Mouse (Mus musculus) heart, adult 11 months (tissue): Measurements from ENCODE around the gene Tex12.
A peak's percentile ranks its signal among the peaks of the same experiment; 100 is the strongest.

Source experiments
- DNase-seq: peaks from one replicate; pipeline ENCODE4 v3.0.0; 2022

Tex12 gene

GRCm38 (mm10) chr9:50554241-50555093 lies 6.7 kb downstream of the Tex12 start, which contains the start of gene Il18:
Gene Il18 (plus strand): TSS chr9:50554827.
- peak; percentile 95 for DNase-seq

- DNase-seq, result peak; percentile 88
Measured at GRCm38 (mm10) chr9:50553547-50553946, 7.6 kb downstream of the Tex12 start.

DNA sequence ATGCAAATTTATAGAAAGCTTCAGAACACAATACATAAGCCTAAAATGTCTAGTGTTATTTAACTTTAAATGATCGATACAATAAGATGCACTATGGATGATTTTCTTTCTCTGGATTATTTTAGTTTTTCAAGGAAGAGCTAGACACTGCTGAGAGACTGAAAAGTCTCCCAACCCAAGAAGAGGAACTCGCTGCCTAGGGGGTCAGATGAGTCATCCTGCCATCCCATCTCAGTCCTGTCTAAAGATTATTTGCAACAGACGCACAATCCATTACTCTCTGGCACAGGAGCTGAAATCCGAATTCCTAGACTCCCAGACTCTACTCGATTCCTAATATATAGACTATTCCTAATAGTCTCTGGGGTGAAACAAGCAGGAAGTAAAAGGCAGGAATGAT lies 8.9 kb downstream of the Tex12 start:
- DNase-seq, result no peak

- no peak for DNase-seq
Measured at GRCm38 (mm10) chr9:50548936-50549335, 12.2 kb downstream of the Tex12 start.

- peak; percentile 80 for DNase-seq
Measured at GRCm38 (mm10) chr9:50547859-50548478, 13.2 kb downstream of the Tex12 start.

DNA sequence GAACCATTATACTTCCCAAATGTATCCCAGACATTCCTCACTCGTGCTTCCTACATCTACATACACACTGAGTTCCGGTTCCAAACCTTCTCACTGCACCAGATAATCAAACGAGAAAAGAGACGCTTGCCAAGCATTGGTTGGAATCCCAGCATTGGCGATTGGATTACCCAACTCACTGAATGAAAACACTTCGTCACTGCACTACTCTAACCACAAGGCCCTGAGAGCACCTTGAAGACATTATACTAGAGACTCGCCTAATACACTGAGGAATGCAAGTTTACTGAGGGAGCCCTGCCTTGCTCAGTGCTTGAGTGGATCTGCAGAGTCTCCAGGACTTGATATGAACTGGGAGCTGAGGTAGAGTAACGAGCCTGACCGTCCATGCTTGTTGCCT lies 18.7 kb downstream of the Tex12 start:
- peak; percentile 62 for DNase-seq

GRCm38 (mm10) chr9:50540170-50540569 lies 21.0 kb downstream of the Tex12 start:
- no peak for DNase-seq

DNA sequence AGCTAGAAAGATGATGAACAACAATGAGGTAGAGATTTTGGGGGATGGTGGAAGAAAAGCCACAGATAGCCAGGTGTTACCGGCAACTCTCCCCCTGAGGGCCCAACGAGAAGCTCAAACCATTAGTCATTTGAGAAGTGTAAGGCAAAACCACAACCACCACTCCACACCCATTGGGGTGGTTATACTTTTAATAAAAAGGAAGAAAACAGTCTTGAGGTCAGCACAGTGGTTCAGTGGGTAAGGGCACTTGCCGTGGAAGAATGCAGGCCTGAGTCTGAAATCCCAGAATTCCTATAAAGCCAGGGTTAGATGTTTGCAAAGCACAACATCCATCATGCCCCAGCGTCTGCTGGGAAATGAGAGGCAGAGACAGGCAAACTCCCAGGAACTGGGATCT lies 23.8 kb downstream of the Tex12 start:
- peak; percentile 71 for DNase-seq

- DNase-seq, result peak; percentile 25
Measured at GRCm38 (mm10) chr9:50536603-50537135, 24.5 kb downstream of the Tex12 start.

DNA sequence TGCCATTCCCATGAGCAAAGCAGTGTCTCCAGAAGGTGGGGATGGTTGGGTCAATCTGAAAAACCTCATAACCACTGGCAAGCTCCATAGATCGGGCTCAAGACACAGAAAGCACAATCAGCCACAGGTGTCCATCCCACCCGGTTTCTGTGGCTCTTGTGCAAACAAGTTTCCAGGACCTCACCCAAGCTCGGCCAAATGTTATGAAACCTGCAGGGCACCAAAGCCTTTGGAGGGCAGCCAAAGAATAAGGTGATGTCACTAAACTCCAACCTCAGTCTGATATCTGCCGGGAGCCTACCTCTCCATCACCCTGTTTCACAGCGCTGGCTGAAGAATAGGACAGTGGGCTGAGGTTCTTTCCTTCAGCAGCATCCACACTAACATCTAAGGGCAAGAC lies 25.2 kb downstream of the Tex12 start:
- DNase-seq, result peak; percentile 64

DNA sequence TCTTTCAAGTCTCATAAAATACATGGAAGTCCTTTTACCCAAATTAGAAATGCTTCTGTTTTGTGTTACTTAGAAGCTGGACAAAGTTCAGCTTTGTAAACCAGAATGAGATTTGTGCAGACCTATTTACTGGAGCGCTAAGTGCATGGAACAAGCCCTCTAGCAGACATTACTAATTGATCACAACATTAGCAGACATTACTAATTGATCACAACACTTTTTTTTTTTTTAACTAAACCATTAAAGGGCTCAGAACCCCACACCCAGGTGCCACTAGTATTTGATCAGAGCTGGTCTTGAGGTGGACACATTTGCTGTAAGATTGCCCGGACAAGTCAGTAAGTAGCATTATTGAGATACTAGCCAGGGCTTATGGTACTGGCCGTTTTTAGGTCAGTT lies 27.3 kb downstream of the Tex12 start:
- no peak for DNase-seq

GRCm38 (mm10) chr9:50533328-50533727 lies 27.8 kb downstream of the Tex12 start:
- peak; percentile 94 for DNase-seq

DNA sequence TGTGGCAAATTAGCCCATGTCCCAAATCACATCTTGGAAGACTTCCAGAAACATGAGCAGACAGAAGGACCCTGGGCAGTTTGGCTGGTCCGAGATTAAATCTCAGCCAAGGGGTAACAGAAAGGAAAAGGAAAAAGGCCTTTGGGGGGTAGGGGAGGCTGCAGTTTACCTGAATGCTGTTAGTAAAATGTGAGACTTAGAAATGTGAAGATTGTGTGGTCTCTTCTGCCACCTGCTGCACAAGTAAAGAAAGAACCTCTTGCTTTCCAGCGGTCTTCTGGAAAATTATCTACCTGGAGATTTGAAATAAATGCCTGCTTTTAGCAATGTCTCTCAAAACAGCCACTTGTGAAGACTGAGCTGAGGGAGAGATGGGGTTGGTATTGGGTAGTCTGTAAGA lies 30.2 kb downstream of the Tex12 start:
- peak; percentile 4 for DNase-seq

DNA sequence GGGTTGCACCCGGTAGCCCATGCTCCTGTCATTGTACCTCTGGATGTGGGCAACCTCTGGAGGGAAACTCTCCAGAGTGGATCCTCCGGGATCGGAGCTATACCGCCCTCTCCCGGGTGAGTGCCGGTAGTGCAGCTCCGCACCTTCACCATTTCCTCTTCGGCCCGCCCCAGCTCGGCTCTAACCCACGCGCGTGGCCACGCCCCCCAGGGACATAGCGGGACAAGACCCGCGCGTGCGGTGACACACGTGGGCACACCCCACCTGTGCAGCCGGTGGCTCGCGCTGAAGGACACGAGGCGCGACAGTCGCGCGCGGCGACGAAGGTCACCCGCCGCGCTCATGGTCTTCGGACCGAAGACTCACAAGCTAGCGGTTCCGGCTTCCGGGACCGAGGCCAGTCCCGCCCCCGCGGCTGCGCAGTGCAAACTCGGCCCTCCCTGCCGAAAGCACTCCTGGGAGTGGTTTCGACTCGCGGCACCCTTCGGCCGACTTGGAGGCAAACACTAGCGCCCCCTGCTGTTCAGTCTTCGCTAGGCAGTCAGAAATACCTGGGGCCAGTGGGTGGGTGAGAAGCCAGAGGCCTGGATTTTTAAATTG lies 32.7 kb downstream of the Tex12 start, which contains the start of gene Pts:
Gene Pts, minus strand, starts transcription at position 432 of the 600 bp plus-strand sequence.
- DNase-seq, result peak; percentile 100

- DNase-seq, result no peak
Measured at GRCm38 (mm10) chr9:50527860-50528259, 33.3 kb downstream of the Tex12 start.

- peak; percentile 55 for DNase-seq
Measured at GRCm38 (mm10) chr9:50525585-50525984, 35.5 kb downstream of the Tex12 start.

- peak; percentile 77 for DNase-seq
Measured at GRCm38 (mm10) chr9:50524936-50525335, 36.2 kb downstream of the Tex12 start.

GRCm38 (mm10) chr9:50522574-50522973 lies 38.6 kb downstream of the Tex12 start:
- peak; percentile 29 for DNase-seq

GRCm38 (mm10) chr9:50521562-50521961 lies 39.6 kb downstream of the Tex12 start:
- peak; percentile 43 for DNase-seq

- peak; percentile 72 for DNase-seq
Measured at GRCm38 (mm10) chr9:50520748-50521147, 40.4 kb downstream of the Tex12 start.

- peak; percentile 49 for DNase-seq
Measured at GRCm38 (mm10) chr9:50518781-50519180, 42.3 kb downstream of the Tex12 start.

GRCm38 (mm10) chr9:50515462-50515861 lies 45.7 kb downstream of the Tex12 start:
- DNase-seq, result peak; percentile 82

- peak; percentile 91 for DNase-seq
Measured at GRCm38 (mm10) chr9:50507570-50507969, 53.6 kb downstream of the Tex12 start.
